Mouse (Mus musculus): ENCODE measurements around the gene Irx4. TPM values are rescaled to one million over a fixed set of nuclear protein-coding genes. Genes with fewer than 3 reads are reported as not detected.

Irx4 gene
- total RNA-seq, 4 experiments from 2014 or later, result not detected

GRCm38 (mm10) chr13:73269891-73270290 lies 9.6 kb downstream of the Irx4 start:
- DNase-seq (ENCODE audit: low spot score in 2 of 2), result no peak

- no peak for DNase-seq (ENCODE audit: low spot score in 2 of 2)
Observed at GRCm38 (mm10) chr13:73270451-73271081, 10.3 kb downstream of the Irx4 start.

- DNase-seq (ENCODE audit: low spot score in 2 of 2), result no peak
Observed at GRCm38 (mm10) chr13:73271336-73272242, 11.3 kb downstream of the Irx4 start.

- no peak for DNase-seq (ENCODE audit: low spot score in 2 of 2)
Observed at GRCm38 (mm10) chr13:73272794-73273282, 12.6 kb downstream of the Irx4 start.

GRCm38 (mm10) chr13:73273536-73273935 lies 13.3 kb downstream of the Irx4 start:
- DNase-seq (ENCODE audit: low spot score in 2 of 2), result no peak

GRCm38 (mm10) chr13:73277361-73277760 lies 17.1 kb downstream of the Irx4 start:
- DNase-seq (ENCODE audit: low spot score in 2 of 2), result no peak

- no peak for DNase-seq (ENCODE audit: low spot score in 2 of 2)
Observed at GRCm38 (mm10) chr13:73277797-73278196, 17.5 kb downstream of the Irx4 start.

- no peak for DNase-seq (ENCODE audit: low spot score in 2 of 2)
Observed at GRCm38 (mm10) chr13:73279196-73279595, 18.9 kb downstream of the Irx4 start.

- DNase-seq (ENCODE audit: low spot score in 2 of 2), result no peak
Observed at GRCm38 (mm10) chr13:73282407-73282806, 22.1 kb downstream of the Irx4 start.

- no peak for DNase-seq (ENCODE audit: low spot score in 2 of 2)
Observed at GRCm38 (mm10) chr13:73283534-73283933, 23.3 kb downstream of the Irx4 start.

GRCm38 (mm10) chr13:73290206-73290605 lies 29.9 kb downstream of the Irx4 start:
- no peak for DNase-seq (ENCODE audit: low spot score in 2 of 2)

- DNase-seq (ENCODE audit: low spot score in 2 of 2), result no peak
Observed at GRCm38 (mm10) chr13:73291102-73291501, 30.8 kb downstream of the Irx4 start.

GRCm38 (mm10) chr13:73298717-73299116 lies 38.4 kb downstream of the Irx4 start:
- DNase-seq (ENCODE audit: low spot score in 2 of 2), result no peak

GRCm38 (mm10) chr13:73299322-73299721 lies 39.0 kb downstream of the Irx4 start:
- no peak for DNase-seq (ENCODE audit: low spot score in 2 of 2)

- DNase-seq (ENCODE audit: low spot score in 2 of 2), result no peak
Observed at GRCm38 (mm10) chr13:73304729-73305128, 44.5 kb downstream of the Irx4 start.

GRCm38 (mm10) chr13:73305398-73306084 lies 45.3 kb downstream of the Irx4 start:
- no peak for DNase-seq (ENCODE audit: low spot score in 2 of 2)

GRCm38 (mm10) chr13:73306085-73306410 lies 45.8 kb downstream of the Irx4 start:
- no peak for DNase-seq (ENCODE audit: low spot score in 2 of 2)

- DNase-seq (ENCODE audit: low spot score in 2 of 2), result no peak
Observed at GRCm38 (mm10) chr13:73306430-73306829, 46.2 kb downstream of the Irx4 start.

GRCm38 (mm10) chr13:73310183-73310929 lies 50.1 kb downstream of the Irx4 start:
- DNase-seq (ENCODE audit: low spot score in 2 of 2), result no peak
